Comparison of ENCODE assay signal across 10 mouse cellular contexts in genomic region chr11:116550748-116551147, GRCm38 (mm10). TPM values are rescaled to one million over a fixed set of nuclear protein-coding genes. Genes with fewer than 3 reads are reported as not detected.
A peak's percentile ranks its signal among the peaks of the same experiment; 100 is the strongest.
DNase-seq lines count a peak whose midpoint lies in the region; ATAC-seq and TF ChIP-seq lines count a peak whose summit lies in the region.
"Had no signal": no experiment of that assay in that cellular context is flagged by ENCODE, and none has a peak within 500 bp of the region (broad histone marks: within the 10 kb centered on the region; RNA-seq: fewer than 3 reads in every experiment).

No protein-coding gene starts in this region.

- peak overlapping the region; percentile 68 for H3K4me2 ChIP-seq in liver, embryonic 12.5 days
- no peak overlapping the region for H3K4me2 ChIP-seq in stomach, embryonic 16.5 days (ENCODE audit: low read depth, low read length)
- H3K4me2 ChIP-seq: forebrain, embryonic 15.5 days; hindbrain, embryonic 15.5 days had no signal

- H3K27ac ChIP-seq in heart, adult 2 months = peak overlapping the region; percentile 45
- no peak overlapping the region for H3K27ac ChIP-seq in liver, adult 2 months (replicated peaks; ENCODE audit: insufficient read depth, low read depth, low read length)
- peak overlapping the region; percentile 90 for H3K27ac ChIP-seq in liver, embryonic 12.5 days
- peak overlapping the region; percentile 62 for H3K27ac ChIP-seq in stomach, embryonic 16.5 days (ENCODE audit: low read length)
- H3K27ac ChIP-seq: forebrain, embryonic 15.5 days; hindbrain, embryonic 15.5 days had no signal

- no peaks in the 10 kb centered on the region for H3K9me3 ChIP-seq in liver, embryonic 12.5 days (replicated peaks)
- H3K9me3 ChIP-seq in stomach, embryonic 16.5 days (replicated peaks; ENCODE audit: control insufficient read depth, low read length) = no peaks in the 10 kb centered on the region
- H3K9me3 ChIP-seq: forebrain, embryonic 15.5 days; hindbrain, embryonic 15.5 days had no signal

- TF ChIP-seq EP300 in heart, adult 2 months (IDR thresholded peaks at IDR 0.05; ENCODE audit: insufficient read depth, low read depth, low read length) = no peak

- peaks cover 15% of the 10 kb centered on the region for H3K4me1 ChIP-seq in heart, adult 2 months (ENCODE audit: control insufficient read depth, insufficient read depth, low read length)
- peaks cover 9% of the 10 kb centered on the region for H3K4me1 ChIP-seq in liver, adult 2 months (ENCODE audit: control insufficient read depth, insufficient read depth, low read length)
- H3K4me1 ChIP-seq in liver, embryonic 12.5 days = peaks cover 86% of the 10 kb centered on the region
- peaks cover 16% of the 10 kb centered on the region for H3K4me1 ChIP-seq in stomach, embryonic 16.5 days (ENCODE audit: control insufficient read depth, insufficient read depth, low read length)

- no peak for TF ChIP-seq POLR2A in heart, adult 2 months (IDR thresholded peaks at IDR 0.05; ENCODE audit: insufficient read depth, low read depth, low read length)
- no peak for TF ChIP-seq POLR2A in liver, adult 2 months (IDR thresholded peaks at IDR 0.05; ENCODE audit: extremely low read depth, insufficient read depth, low read length)

- peak overlapping the region; percentile 12; the same call in 1 of the 2 replicates for H3K9ac ChIP-seq in heart, adult 2 months (ENCODE audit: low read depth, low read length)
- H3K9ac ChIP-seq in liver, adult 2 months (ENCODE audit: low read depth, low read length) = no peak overlapping the region
- peak overlapping the region; percentile 66; the same call in 1 of the 2 replicates for H3K9ac ChIP-seq in liver, embryonic 12.5 days
- H3K9ac ChIP-seq in stomach, embryonic 16.5 days (ENCODE audit: low read length) = peak overlapping the region; percentile 52
- H3K9ac ChIP-seq: forebrain, embryonic 15.5 days; hindbrain, embryonic 15.5 days had no signal

- no peaks in the 10 kb centered on the region for H3K27me3 ChIP-seq in heart, adult 2 months (ENCODE audit: control insufficient read depth, insufficient read depth, low read length)
- H3K27me3 ChIP-seq in liver, adult 2 months (ENCODE audit: control insufficient read depth, insufficient read depth, low read length) = no peaks in the 10 kb centered on the region
- H3K27me3 ChIP-seq in liver, embryonic 12.5 days (replicated peaks) = no peaks in the 10 kb centered on the region
- H3K27me3 ChIP-seq in stomach, embryonic 16.5 days (ENCODE audit: control insufficient read depth, insufficient read depth, low read length) = no peaks in the 10 kb centered on the region
- H3K27me3 ChIP-seq: forebrain, embryonic 15.5 days; hindbrain, embryonic 15.5 days had no signal

- H3K4me3 ChIP-seq in heart, adult 2 months = no peak overlapping the region
- no peak overlapping the region for H3K4me3 ChIP-seq in liver, adult 2 months (ENCODE audit: insufficient read depth, low read depth, low read length)
- no peak overlapping the region for H3K4me3 ChIP-seq in liver, embryonic 12.5 days
- no peak overlapping the region for H3K4me3 ChIP-seq in stomach, embryonic 16.5 days (replicated peaks; ENCODE audit: low read length)
- H3K4me3 ChIP-seq: forebrain, embryonic 15.5 days; hindbrain, embryonic 15.5 days had no signal

- H3K79me2 ChIP-seq in heart, adult 2 months (replicated peaks; ENCODE audit: control insufficient read depth, insufficient read depth, low read length) = no peaks in the 10 kb centered on the region; the same call in none of the 2 replicates
- peaks cover 9% of the 10 kb centered on the region; the same call in 1 of the 2 replicates for H3K79me2 ChIP-seq in liver, adult 2 months (ENCODE audit: control insufficient read depth, insufficient read depth, low read length)

- no peaks in the 10 kb centered on the region for H3K36me3 ChIP-seq in heart, adult 2 months (ENCODE audit: control insufficient read depth, insufficient read depth, low read length)
- H3K36me3 ChIP-seq in liver, adult 2 months (ENCODE audit: control insufficient read depth, insufficient read depth, low read length) = no peaks in the 10 kb centered on the region
- peaks cover 34% of the 10 kb centered on the region for H3K36me3 ChIP-seq in liver, embryonic 12.5 days
- H3K36me3 ChIP-seq in stomach, embryonic 16.5 days (ENCODE audit: control insufficient read depth, insufficient read depth, low read length) = peaks cover 9% of the 10 kb centered on the region; the same call in 1 of the 2 replicates

- intact Hi-C loops in heart, adult 2 months (cut with DNase I) = no loop called here
- intact Hi-C loops in heart, postnatal 36 days (cut with DNase I) = no loop called here

- ATAC-seq in liver, embryonic 12.5 days = no peak
- ATAC-seq in stomach, embryonic 16.5 days (ENCODE audit: insufficient read depth, low FRiP score) = no peak
- ATAC-seq: forebrain, embryonic 15.5 days had no signal

- 14% methylated on average over 7 of the region's 7 CpGs for WGBS in heart, adult 2 months
- 14% methylated on average over 7 of the region's 7 CpGs for WGBS in liver, adult 2 months
- 48% methylated on average over 7 of the region's 7 CpGs for WGBS in liver, embryonic 12.5 days (ENCODE audit: insufficient replicate concordance)
- 37% methylated on average over 7 of the region's 7 CpGs for WGBS in stomach, embryonic 16.5 days

- peak in 1 of 2 experiments; percentile 41 for DNase-seq in heart, adult 2 months
- DNase-seq in heart, postnatal 36 days = no peak
- peak; percentile 38 for DNase-seq in liver, adult 2 months (ENCODE audit: extremely low read depth, low read depth, low spot score)
- no peak for DNase-seq in liver
- no peak for DNase-seq in left cerebral cortex, adult 9 months (ENCODE audit: low spot score in 2 of 2)
- no peak for DNase-seq in frontal cortex, postnatal 36 days (ENCODE audit: low spot score in 2 of 2)

- no peak for TF ChIP-seq CTCF in heart, adult 2 months (IDR thresholded peaks at IDR 0.05)
- TF ChIP-seq CTCF in liver, adult 2 months (IDR thresholded peaks at IDR 0.05; ENCODE audit: low read depth, low read length) = no peak

RNA-seq across cellular contexts. Expression of gene Sphk1, which starts 20.0 kb away (rescaled TPM):
- 1 to 10 TPM in 1 of 2 experiments, under 1 TPM in 1; 0.98 to 1.1 TPM for total RNA-seq in heart, adult 2 months (2021)
- polyA plus RNA-seq in heart, adult 2 months (2012; rRNA removed) = 3.2 and 3.3 TPM in 2 replicates
- 1 to 10 TPM; 1.0 to 1.2 TPM for total RNA-seq in heart, postnatal 36 days (2021)
- total RNA-seq in liver, adult 2 months (2014; rRNA removed) = 0.47 and 0.55 TPM in 2 replicates
- 0.21 and 0.44 TPM in 2 replicates for polyA plus RNA-seq in liver, adult 2 months (2012; rRNA removed)
- 26.9 and 28.0 TPM in 2 replicates for polyA plus RNA-seq in liver, embryonic 12.5 days (2016; fragmentation: Nextera tagmentation; extraction: Ambion mirVana)
- 12.4 and 15.3 TPM in 2 replicates for polyA plus RNA-seq in stomach, embryonic 16.5 days (2015; fragmentation: Nextera tagmentation; extraction: Ambion mirVana)

RNA-seq across cellular contexts. Expression of gene Ube2o, which starts 30.5 kb away (rescaled TPM):
- 10 to 100 TPM; 24.8 to 36.3 TPM for total RNA-seq in heart, adult 2 months (2021)
- 22.6 and 26.4 TPM in 2 replicates for polyA plus RNA-seq in heart, adult 2 months (2012; rRNA removed)
- total RNA-seq in heart, postnatal 36 days (2021) = 10 to 100 TPM; 28.5 to 29.7 TPM
- 2.0 and 3.2 TPM in 2 replicates for total RNA-seq in liver, adult 2 months (2014; rRNA removed)
- 5.7 and 7.3 TPM in 2 replicates for polyA plus RNA-seq in liver, adult 2 months (2012; rRNA removed)
- 40.0 and 40.2 TPM in 2 replicates for polyA plus RNA-seq in liver, embryonic 12.5 days (2016; fragmentation: Nextera tagmentation; extraction: Ambion mirVana)
- 4.8 and 5.1 TPM in 2 replicates for polyA plus RNA-seq in stomach, embryonic 16.5 days (2015; fragmentation: Nextera tagmentation; extraction: Ambion mirVana)

RNA-seq across cellular contexts. Expression of gene Aanat, which starts 35.5 kb away (rescaled TPM):
- total RNA-seq in heart, adult 2 months (2021) = not detected
- polyA plus RNA-seq in heart, adult 2 months (2012; rRNA removed) = not detected in 2 replicates
- not detected for total RNA-seq in heart, postnatal 36 days (2021)
- total RNA-seq in liver, adult 2 months (2014; rRNA removed) = not detected in 2 replicates
- polyA plus RNA-seq in liver, adult 2 months (2012; rRNA removed) = not detected in 2 replicates
- not detected in 2 replicates for polyA plus RNA-seq in liver, embryonic 12.5 days (2016; fragmentation: Nextera tagmentation; extraction: Ambion mirVana)
- polyA plus RNA-seq in stomach, embryonic 16.5 days (2015; fragmentation: Nextera tagmentation; extraction: Ambion mirVana) = not detected in 2 replicates
- polyA plus RNA-seq: hindbrain, embryonic 15.5 days had no signal

RNA-seq across cellular contexts. Expression of gene Prpsap1, which starts 56.7 kb away (rescaled TPM):
- total RNA-seq in heart, adult 2 months (2021) = 10 to 100 TPM; 28.9 to 30.0 TPM
- polyA plus RNA-seq in heart, adult 2 months (2012; rRNA removed) = 37.3 and 39.1 TPM in 2 replicates
- 10 to 100 TPM; 30.9 to 34.6 TPM for total RNA-seq in heart, postnatal 36 days (2021)
- 37.7 and 59.0 TPM in 2 replicates for total RNA-seq in liver, adult 2 months (2014; rRNA removed)
- 72.8 and 80.1 TPM in 2 replicates for polyA plus RNA-seq in liver, adult 2 months (2012; rRNA removed)
- 69.9 and 77.1 TPM in 2 replicates for polyA plus RNA-seq in liver, embryonic 12.5 days (2016; fragmentation: Nextera tagmentation; extraction: Ambion mirVana)
- polyA plus RNA-seq in stomach, embryonic 16.5 days (2015; fragmentation: Nextera tagmentation; extraction: Ambion mirVana) = 190 and 195 TPM in 2 replicates
